Mouse (Mus musculus) lung, postnatal 0 days (tissue): ENCODE measurements around the gene Sipa1l1.

ENCODE experiments used
- CTCF ChIP-seq: IDR thresholded peaks from 2 replicates; pipeline ENCODE4 v1.5.1; 2016; ENCODE audit warnings: antibody characterized with exemption, mild to moderate bottlenecking
- EP300 ChIP-seq: IDR thresholded peaks from 2 replicates; pipeline ENCODE4 v1.6.1; 2016; ENCODE audit warnings: antibody characterized with exemption, mild to moderate bottlenecking, control low read depth

DNA sequence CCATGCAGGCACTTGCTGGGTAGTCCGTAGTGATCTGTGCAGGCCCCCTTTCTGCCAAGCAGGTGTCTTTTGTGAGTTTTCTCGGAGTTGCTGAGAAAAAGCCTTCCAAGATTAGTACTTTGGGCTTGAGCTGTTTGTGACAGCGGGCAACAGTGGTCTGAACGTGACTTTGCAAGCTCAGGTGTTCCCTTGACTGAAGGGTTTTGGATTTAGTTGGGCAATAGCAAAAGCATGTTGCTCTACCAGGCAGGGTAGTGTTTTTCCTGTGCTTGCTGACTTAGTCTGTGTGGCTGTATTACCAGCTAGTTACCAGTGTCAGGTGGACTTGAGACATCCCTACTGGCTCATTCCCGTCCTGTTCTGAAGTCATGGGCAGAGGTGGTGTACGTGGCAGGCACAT, 30.2 kb downstream of the Sipa1l1 start:
- TF ChIP-seq CTCF: no peak
- TF ChIP-seq EP300: no peak
